Mouse (Mus musculus): ENCODE data around the gene Rabgap1l. TPM values are rescaled to one million over a fixed set of nuclear protein-coding genes. Genes with fewer than 3 reads are reported as not detected.

Rabgap1l gene
- polyA plus RNA-seq, 1 experiment from 2014 or later = 53.5 TPM

DNA sequence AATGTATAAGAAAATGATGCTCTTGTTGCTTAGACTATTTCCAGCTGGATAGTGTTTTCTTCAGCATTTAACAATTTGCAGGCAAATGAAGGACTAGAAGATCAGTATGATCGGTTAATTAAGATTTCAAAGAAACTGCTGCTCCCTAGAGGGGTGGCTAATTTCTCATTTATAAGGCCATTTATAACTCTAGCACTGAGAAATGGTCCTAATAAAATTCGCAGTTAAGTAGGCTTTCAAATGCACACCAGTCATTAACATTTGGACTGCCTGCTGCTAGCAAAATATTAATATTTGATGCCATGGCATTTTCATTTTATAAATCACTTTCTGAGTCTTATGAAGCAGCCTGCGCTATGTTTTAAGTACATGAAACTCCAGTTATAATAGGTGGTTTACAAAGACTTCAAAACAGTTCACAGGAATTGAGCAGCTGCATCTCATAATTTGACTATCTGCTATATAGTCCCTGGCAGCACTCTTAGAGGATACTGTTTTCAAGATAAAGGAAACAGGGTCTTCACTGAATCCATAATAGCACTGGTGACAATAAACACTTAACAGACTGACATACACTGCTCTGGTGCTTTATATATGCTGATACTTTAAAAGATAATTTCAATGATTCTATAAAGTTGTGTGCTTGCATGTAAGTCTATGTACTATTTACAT lies 296.0 kb downstream of the Rabgap1l start:
- H3K36me3 ChIP-seq (ENCODE audit: control insufficient read depth, insufficient read depth, low read length) = no peaks in the 10 kb centered on the region
- H3K27ac ChIP-seq (ENCODE audit: low read depth, low read length) = no peak overlapping the region
- no peak for ATAC-seq (replicated peaks; ENCODE audit: insufficient number of reproducible peaks, low FRiP score, low TSS enrichment)
- H3K27me3 ChIP-seq (ENCODE audit: control insufficient read depth, insufficient read depth, low read length) = no peaks in the 10 kb centered on the region
- no peak overlapping the region for H3K4me2 ChIP-seq
- H3K4me1 ChIP-seq (ENCODE audit: control insufficient read depth, insufficient read depth, low read length) = no peaks in the 10 kb centered on the region
- WGBS (ENCODE audit: insufficient replicate concordance) = 78% methylated on average over 3 of the region's 3 CpGs
- no peaks in the 10 kb centered on the region for H3K9me3 ChIP-seq (replicated peaks; ENCODE audit: control insufficient read depth, low read length)
- no peak overlapping the region for H3K4me3 ChIP-seq (ENCODE audit: low read depth, low read length)
- H3K9ac ChIP-seq (ENCODE audit: low read depth, low read length) = no peak overlapping the region

DNA sequence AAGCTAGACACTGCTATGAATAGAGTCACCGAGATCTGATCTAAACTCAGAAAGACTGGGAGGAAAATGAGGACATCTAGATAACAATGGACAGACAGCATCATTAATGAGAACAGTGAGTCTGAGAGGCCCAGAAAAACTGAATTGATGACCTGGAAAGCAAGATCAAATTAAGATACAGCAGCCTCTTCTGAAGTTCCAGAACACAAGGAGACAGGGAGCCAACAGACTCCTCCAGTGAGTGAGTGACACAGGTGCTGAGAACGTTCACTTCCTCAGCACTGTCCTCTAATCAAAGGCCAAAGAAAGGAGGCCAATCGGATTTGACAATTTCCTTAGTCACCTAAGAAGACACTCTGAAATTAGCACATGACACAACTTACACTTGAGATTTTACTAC lies 307.3 kb downstream of the Rabgap1l start:
- Histone ChIP-seq H3K27me3 (ENCODE audit: control insufficient read depth, insufficient read depth, low read length) (no peaks in the 10 kb centered on the region), H3K4me2 (no peak overlapping the region), H3K36me3 (ENCODE audit: control insufficient read depth, insufficient read depth, low read length) (no peaks in the 10 kb centered on the region), H3K9ac (ENCODE audit: low read depth, low read length) (no peak overlapping the region), H3K4me1 (ENCODE audit: control insufficient read depth, insufficient read depth, low read length) (no peaks in the 10 kb centered on the region), H3K27ac (ENCODE audit: low read depth, low read length) (no peak overlapping the region), H3K9me3 (replicated peaks; ENCODE audit: control insufficient read depth, low read length) (no peaks in the 10 kb centered on the region), H3K4me3 (ENCODE audit: low read depth, low read length) (no peak overlapping the region)
- ATAC-seq (replicated peaks; ENCODE audit: insufficient number of reproducible peaks, low FRiP score, low TSS enrichment) = no peak
- WGBS (ENCODE audit: insufficient replicate concordance) = 55% methylated on average over 3 of the region's 3 CpGs

DNA sequence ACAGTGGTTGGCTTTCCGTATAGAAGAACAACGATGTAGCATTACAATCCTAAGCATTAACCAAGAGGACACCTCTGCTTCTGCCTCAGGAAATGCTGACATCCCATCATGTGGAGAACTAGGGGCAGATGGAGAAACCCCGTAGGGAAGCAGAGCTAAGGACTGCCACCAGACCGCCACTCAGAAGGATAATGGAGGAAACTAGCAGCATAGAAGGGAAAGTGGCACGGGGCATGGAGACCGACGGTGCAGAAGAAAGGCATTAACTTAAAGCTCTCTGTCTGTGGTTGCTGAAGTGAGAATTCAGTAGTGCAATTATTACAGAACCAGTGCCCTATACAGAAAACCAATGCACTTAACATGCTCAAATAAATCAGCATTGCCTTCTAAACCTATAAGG lies 308.0 kb downstream of the Rabgap1l start:
- Histone ChIP-seq H3K4me3 (ENCODE audit: low read depth, low read length) (no peak overlapping the region), H3K9me3 (replicated peaks; ENCODE audit: control insufficient read depth, low read length) (no peaks in the 10 kb centered on the region), H3K9ac (ENCODE audit: low read depth, low read length) (no peak overlapping the region), H3K4me1 (ENCODE audit: control insufficient read depth, insufficient read depth, low read length) (no peaks in the 10 kb centered on the region), H3K27ac (ENCODE audit: low read depth, low read length) (no peak overlapping the region), H3K36me3 (ENCODE audit: control insufficient read depth, insufficient read depth, low read length) (no peaks in the 10 kb centered on the region), H3K4me2 (no peak overlapping the region), H3K27me3 (ENCODE audit: control insufficient read depth, insufficient read depth, low read length) (no peaks in the 10 kb centered on the region)
- WGBS (ENCODE audit: insufficient replicate concordance) = 86% methylated on average over 7 of the region's 7 CpGs
- ATAC-seq (replicated peaks; ENCODE audit: insufficient number of reproducible peaks, low FRiP score, low TSS enrichment) = no peak

DNA sequence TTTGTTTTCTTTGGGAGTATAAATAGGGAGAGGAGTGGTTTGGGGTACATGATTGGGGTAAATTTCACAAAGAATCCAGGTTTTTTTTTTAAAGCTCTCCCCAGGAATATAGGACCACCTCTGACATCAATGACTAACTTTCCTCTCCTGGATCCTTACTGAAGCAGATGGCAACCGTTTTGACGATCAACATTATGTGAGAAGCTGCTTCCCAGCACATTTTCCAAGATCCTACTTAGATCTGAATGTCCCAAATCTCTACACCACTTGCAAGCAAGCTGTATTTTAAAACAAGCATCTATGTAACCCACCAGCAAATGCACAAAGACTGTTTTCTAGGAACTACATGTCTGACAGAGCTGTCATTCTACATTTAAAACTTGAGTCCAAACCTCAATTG lies 311.4 kb downstream of the Rabgap1l start:
- Histone ChIP-seq H3K36me3 (ENCODE audit: control insufficient read depth, insufficient read depth, low read length) (no peaks in the 10 kb centered on the region), H3K4me1 (ENCODE audit: control insufficient read depth, insufficient read depth, low read length) (no peaks in the 10 kb centered on the region), H3K27ac (ENCODE audit: low read depth, low read length) (no peak overlapping the region), H3K27me3 (ENCODE audit: control insufficient read depth, insufficient read depth, low read length) (no peaks in the 10 kb centered on the region), H3K4me3 (ENCODE audit: low read depth, low read length) (no peak overlapping the region), H3K9ac (ENCODE audit: low read depth, low read length) (no peak overlapping the region), H3K9me3 (replicated peaks; ENCODE audit: control insufficient read depth, low read length) (no peaks in the 10 kb centered on the region), H3K4me2 (no peak overlapping the region)
- WGBS (ENCODE audit: insufficient replicate concordance) = 83% methylated on average over 2 of the region's 2 CpGs
- no peak for ATAC-seq (replicated peaks; ENCODE audit: insufficient number of reproducible peaks, low FRiP score, low TSS enrichment)

DNA sequence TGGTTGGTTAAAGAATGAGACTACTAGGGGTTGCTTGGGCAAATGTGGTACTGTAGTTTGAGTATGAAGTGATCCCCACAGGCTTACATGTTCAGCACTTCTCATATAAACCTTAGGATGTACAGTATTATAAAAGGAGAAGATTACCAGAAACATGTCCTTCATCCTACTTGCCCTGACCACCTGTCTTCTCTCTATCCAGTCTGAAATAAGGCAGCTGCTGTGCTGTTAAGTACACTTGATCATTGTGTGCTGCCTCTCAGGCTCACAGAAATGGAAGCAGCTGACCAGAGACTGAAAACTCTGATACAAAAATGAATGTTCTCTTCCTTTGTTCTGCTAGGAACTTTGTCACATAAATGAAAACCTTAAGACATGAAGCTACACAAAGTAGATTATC lies 325.6 kb downstream of the Rabgap1l start:
- H3K4me1 ChIP-seq (ENCODE audit: control insufficient read depth, insufficient read depth, low read length) = no peaks in the 10 kb centered on the region
- ATAC-seq (replicated peaks; ENCODE audit: insufficient number of reproducible peaks, low FRiP score, low TSS enrichment) = no peak
- no peaks in the 10 kb centered on the region for H3K9me3 ChIP-seq (replicated peaks; ENCODE audit: control insufficient read depth, low read length)

DNA sequence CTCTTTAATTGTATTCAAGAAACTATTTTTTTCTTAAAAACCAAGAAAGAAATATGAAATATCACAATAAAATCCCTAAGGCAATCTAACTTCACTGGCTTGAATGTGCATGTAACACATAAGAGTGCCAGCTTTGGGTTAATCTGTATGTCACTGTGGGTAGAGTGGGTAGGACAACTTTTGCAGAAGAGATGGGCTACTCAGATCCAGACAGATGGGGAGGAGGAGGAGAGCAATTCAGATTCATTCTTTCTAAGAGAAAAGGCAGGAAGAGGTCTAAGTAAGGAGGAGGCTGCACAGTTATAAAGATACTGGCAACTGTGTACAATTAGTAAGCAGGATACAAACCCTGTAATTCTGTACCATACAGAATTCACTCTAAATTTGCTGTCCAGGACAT lies 327.8 kb downstream of the Rabgap1l start:
- Histone ChIP-seq H3K27me3 (ENCODE audit: control insufficient read depth, insufficient read depth, low read length) (no peaks in the 10 kb centered on the region), H3K9ac (ENCODE audit: low read depth, low read length) (no peak overlapping the region), H3K36me3 (ENCODE audit: control insufficient read depth, insufficient read depth, low read length) (no peaks in the 10 kb centered on the region), H3K27ac (ENCODE audit: low read depth, low read length) (no peak overlapping the region), H3K4me3 (ENCODE audit: low read depth, low read length) (no peak overlapping the region), H3K9me3 (replicated peaks; ENCODE audit: control insufficient read depth, low read length) (no peaks in the 10 kb centered on the region), H3K4me1 (ENCODE audit: control insufficient read depth, insufficient read depth, low read length) (no peaks in the 10 kb centered on the region), H3K4me2 (no peak overlapping the region)
- no peak for ATAC-seq (replicated peaks; ENCODE audit: insufficient number of reproducible peaks, low FRiP score, low TSS enrichment)

More for the DNA sequence above, 325.6 kb downstream of the Rabgap1l start:
- H3K4me3 ChIP-seq (ENCODE audit: low read depth, low read length) = no peak overlapping the region
- H3K36me3 ChIP-seq (ENCODE audit: control insufficient read depth, insufficient read depth, low read length) = no peaks in the 10 kb centered on the region
- H3K27me3 ChIP-seq (ENCODE audit: control insufficient read depth, insufficient read depth, low read length) = no peaks in the 10 kb centered on the region
- no peak overlapping the region for H3K27ac ChIP-seq (ENCODE audit: low read depth, low read length)
- H3K4me2 ChIP-seq = no peak overlapping the region
- H3K9ac ChIP-seq (ENCODE audit: low read depth, low read length) = no peak overlapping the region

DNA sequence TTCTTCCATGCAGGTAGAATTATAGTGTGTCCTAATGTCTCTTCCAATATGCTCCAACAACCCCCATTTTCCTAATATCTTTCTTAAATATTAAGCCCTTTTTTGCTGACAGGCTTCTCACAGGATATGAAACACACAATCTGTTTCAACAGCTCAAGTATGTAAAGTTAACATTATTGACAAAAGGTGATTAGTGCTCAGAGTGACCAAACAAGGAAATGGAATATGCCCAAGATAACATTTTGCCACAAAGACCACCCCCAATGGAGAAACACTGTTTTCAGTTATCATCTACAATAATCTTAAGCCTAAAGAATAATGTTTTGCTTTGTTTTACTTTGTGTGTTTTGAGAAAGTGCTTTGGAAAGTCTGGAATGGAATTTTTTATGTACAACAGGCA lies 328.9 kb downstream of the Rabgap1l start:
- no peaks in the 10 kb centered on the region for H3K4me1 ChIP-seq (ENCODE audit: control insufficient read depth, insufficient read depth, low read length)
- H3K27ac ChIP-seq (ENCODE audit: low read depth, low read length) = no peak overlapping the region
- H3K9me3 ChIP-seq (replicated peaks; ENCODE audit: control insufficient read depth, low read length) = no peaks in the 10 kb centered on the region
- no peak overlapping the region for H3K4me2 ChIP-seq
- H3K36me3 ChIP-seq (ENCODE audit: control insufficient read depth, insufficient read depth, low read length) = no peaks in the 10 kb centered on the region
- H3K9ac ChIP-seq (ENCODE audit: low read depth, low read length) = no peak overlapping the region
- H3K4me3 ChIP-seq (ENCODE audit: low read depth, low read length) = no peak overlapping the region
- H3K27me3 ChIP-seq (ENCODE audit: control insufficient read depth, insufficient read depth, low read length) = no peaks in the 10 kb centered on the region
- no peak for ATAC-seq (replicated peaks; ENCODE audit: insufficient number of reproducible peaks, low FRiP score, low TSS enrichment)

DNA sequence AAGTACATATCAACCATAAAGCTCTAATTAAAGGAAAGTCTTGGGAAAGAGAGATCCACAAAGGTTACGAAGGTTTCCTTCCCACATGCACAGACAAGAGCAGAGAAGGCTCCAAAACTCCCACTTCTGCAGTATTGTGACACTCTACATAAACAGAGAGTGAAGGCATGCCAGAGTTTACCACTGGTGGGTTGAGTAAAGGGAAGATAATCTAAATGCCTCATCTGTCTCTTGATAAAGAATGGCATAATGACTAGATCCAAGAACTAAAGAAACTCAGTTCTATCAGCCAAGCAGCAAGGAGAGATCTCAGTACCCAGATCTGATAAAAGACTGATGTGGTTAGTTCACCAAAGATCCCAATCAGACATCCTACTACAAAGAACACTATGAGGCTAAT lies 332.7 kb downstream of the Rabgap1l start:
- Histone ChIP-seq H3K27ac (ENCODE audit: low read depth, low read length) (no peak overlapping the region), H3K4me2 (no peak overlapping the region), H3K4me3 (ENCODE audit: low read depth, low read length) (no peak overlapping the region), H3K4me1 (ENCODE audit: control insufficient read depth, insufficient read depth, low read length) (no peaks in the 10 kb centered on the region), H3K27me3 (ENCODE audit: control insufficient read depth, insufficient read depth, low read length) (no peaks in the 10 kb centered on the region), H3K36me3 (ENCODE audit: control insufficient read depth, insufficient read depth, low read length) (no peaks in the 10 kb centered on the region), H3K9ac (ENCODE audit: low read depth, low read length) (no peak overlapping the region), H3K9me3 (replicated peaks; ENCODE audit: control insufficient read depth, low read length) (no peaks in the 10 kb centered on the region)
- no peak for ATAC-seq (replicated peaks; ENCODE audit: insufficient number of reproducible peaks, low FRiP score, low TSS enrichment)
- 83% methylated on average over 1 of the region's 1 CpGs for WGBS (ENCODE audit: insufficient replicate concordance)

DNA sequence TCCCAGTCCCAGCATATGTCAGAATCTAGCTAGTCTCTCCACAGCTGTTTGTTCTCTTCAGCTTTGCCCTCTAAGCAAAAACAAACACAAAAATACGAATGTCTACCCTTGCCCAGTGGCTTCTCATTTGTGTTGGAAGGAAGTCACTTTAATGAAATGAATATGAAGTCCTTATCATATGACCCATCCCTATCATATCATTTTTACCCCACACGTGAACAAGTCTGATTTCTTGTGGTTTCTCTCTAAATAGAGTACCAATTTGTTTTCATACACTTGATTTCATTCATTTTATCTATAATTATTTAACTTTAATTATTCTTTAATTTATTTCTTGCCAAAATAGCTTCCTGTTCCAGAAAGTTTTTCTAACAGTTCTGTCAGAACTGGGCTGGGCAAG lies 341.3 kb downstream of the Rabgap1l start:
- Histone ChIP-seq H3K36me3 (ENCODE audit: control insufficient read depth, insufficient read depth, low read length) (no peaks in the 10 kb centered on the region), H3K27me3 (ENCODE audit: control insufficient read depth, insufficient read depth, low read length) (no peaks in the 10 kb centered on the region), H3K9ac (ENCODE audit: low read depth, low read length) (no peak overlapping the region), H3K4me2 (no peak overlapping the region), H3K9me3 (replicated peaks; ENCODE audit: control insufficient read depth, low read length) (no peaks in the 10 kb centered on the region), H3K27ac (ENCODE audit: low read depth, low read length) (no peak overlapping the region), H3K4me1 (ENCODE audit: control insufficient read depth, insufficient read depth, low read length) (no peaks in the 10 kb centered on the region), H3K4me3 (ENCODE audit: low read depth, low read length) (no peak overlapping the region)
- no peak for ATAC-seq (replicated peaks; ENCODE audit: insufficient number of reproducible peaks, low FRiP score, low TSS enrichment)
- 72% methylated on average over 2 of the region's 2 CpGs for WGBS (ENCODE audit: insufficient replicate concordance)
